Mouse (Mus musculus) lung, postnatal 10 days (tissue): ENCODE results near the gene Atmin.

Experiments
- DNase-seq: peaks from one replicate; pipeline ENCODE4 v3.0.0; 2021

Atmin gene

DNA sequence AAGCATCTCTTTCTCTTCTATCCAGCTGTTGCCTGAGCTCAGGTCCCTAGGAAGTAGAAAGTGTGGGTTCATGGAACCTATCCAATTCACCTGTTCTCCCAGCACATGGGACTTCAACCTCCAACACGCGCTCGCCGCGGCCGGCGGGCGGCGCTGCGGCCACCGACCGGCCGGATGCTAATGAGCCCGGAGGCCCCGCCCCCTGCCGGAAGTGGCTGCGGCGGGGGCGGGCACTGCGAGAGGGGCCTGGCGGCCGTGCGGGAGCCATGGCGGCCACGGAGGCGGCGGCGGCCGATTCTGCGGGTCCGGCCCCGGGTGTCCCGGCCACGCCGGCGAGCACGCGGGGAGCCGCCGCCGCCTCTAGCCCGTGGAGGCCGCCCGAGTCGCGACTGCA lies at the start of gene Atmin:
Gene Atmin, plus strand, starts transcription at position 233 of the 394 bp plus-strand sequence.
- DNase-seq: peak; percentile 90

DNA sequence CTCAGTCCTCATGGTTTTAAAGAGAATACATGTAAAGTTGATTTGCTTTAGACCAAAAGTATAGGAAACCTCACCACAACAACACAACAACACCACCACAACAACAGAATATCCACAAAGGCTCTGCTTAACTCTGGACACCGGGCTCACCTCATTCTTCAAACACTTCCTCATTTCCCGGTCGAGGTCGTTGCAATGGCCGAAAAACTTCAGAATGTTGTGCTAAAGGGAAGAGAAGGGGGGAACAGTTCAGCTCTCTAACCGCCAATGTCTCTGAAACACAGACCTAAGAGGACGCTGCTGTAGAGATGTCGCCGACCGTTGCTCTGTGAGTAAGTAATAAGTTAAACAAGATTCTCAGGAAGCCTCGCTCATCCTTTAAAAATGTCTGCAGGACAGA lies 49.3 kb upstream of the Atmin start:
- no peak for DNase-seq

GRCm38 (mm10) chr8:116895521-116895920 lies 47.7 kb upstream of the Atmin start:
- no peak for DNase-seq

GRCm38 (mm10) chr8:116904736-116905135 lies 38.5 kb upstream of the Atmin start:
- no peak for DNase-seq

GRCm38 (mm10) chr8:116905252-116905651 lies 37.9 kb upstream of the Atmin start:
- DNase-seq: no peak

GRCm38 (mm10) chr8:116905836-116906235 lies 37.4 kb upstream of the Atmin start:
- no peak for DNase-seq

- DNase-seq: no peak
Observed at GRCm38 (mm10) chr8:116921005-116921336, 22.2 kb upstream of the Atmin start.

- DNase-seq: peak; percentile 94
Observed at GRCm38 (mm10) chr8:116921337-116922059, 21.7 kb upstream of the Atmin start, which contains the start of the genes Cmc2 and Cenpn. Cmc2 (minus strand) TSS chr8:116921455. Cenpn (plus strand) TSS chr8:116921730.

DNA sequence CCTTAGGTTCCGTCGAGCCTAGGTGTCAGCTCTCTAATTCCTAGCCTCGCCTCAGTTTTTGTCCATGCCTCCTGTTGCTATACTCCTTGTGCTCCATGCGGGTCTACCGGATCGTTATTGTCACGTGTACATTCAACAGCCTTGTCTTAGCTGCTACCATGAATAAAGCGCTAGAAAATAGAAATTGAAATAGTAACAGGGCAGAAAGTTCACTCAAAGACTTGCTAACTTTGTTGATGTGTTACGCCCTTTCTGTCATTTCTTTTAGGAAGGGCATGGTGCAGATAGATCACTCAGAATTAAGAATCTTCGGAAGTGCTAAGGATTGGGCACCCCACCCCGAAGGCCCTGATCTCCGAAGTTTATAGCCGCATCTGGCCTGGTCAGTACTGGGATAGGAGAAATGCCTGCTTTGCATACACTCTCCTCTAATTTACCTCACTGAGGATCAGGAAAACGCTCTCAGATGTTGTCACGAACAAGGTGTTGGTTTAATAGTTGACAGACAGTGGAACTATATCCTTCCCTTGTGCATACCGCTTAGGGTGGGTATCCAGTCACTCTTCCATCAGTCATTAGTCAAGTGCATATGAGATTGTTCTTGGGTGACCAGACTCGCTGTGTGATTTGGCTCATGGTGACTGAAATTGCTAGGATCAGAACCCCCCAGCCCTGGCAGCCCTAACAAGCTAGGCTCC lies 21.0 kb upstream of the Atmin start:
- no peak for DNase-seq

DNA sequence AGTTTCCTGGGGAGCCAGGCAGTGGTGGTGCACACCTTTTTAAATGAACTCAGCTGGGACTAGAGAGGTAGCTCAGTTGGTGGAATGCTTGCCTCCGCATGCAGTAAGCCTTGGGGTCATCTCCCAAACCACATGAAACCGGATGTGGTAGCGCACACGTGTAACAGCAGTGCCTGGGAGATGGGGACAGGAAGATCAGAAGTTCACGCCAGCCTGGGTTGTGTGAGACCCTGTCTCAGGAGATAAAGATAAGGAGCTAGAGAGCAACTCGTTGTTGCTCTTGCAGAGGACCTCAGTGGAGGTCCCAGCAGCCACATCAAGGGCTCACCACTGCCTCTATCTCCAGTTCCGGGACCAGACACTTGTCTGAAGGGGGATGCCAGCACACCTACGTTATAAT lies 19.7 kb upstream of the Atmin start:
- no peak for DNase-seq

DNA sequence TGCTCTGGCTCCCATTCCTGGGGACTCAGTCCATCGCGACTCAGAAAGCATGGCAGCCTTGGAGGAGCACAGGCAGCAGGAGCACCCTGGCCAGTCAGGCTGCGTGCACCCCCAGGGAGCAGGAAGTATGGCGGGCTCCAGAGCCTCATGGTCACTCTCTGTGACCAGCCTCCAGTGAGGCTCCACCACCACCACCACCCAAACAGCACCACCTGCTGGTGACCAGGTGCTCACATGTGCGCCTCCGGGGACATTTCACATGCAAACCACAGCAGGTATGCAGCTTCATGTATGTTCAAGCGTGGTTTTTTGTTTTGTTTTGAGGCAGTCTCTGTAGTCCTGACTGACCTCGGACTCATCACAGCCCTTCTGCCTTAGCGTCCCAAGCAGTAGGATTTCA lies 15.3 kb upstream of the Atmin start:
- peak; percentile 53 for DNase-seq

DNA sequence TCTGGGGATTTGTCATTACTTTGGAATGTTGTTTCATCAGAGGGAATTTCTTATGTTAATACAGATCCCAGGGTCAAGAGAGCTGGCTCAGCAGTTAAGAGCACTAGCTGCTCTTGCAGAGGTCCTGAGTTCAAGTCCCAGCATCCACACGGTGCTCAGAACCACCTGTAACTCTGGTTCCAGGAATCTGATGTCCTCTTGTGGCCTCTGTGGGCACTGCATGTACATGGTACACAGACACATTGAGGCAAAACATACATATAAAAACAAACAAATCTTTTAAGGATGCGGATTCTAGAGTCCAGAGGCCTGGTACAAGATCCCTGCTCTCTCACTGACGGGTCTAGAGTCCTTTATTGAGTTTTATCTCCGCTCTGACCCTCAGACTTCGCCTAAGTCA lies 14.6 kb upstream of the Atmin start:
- DNase-seq: no peak

DNA sequence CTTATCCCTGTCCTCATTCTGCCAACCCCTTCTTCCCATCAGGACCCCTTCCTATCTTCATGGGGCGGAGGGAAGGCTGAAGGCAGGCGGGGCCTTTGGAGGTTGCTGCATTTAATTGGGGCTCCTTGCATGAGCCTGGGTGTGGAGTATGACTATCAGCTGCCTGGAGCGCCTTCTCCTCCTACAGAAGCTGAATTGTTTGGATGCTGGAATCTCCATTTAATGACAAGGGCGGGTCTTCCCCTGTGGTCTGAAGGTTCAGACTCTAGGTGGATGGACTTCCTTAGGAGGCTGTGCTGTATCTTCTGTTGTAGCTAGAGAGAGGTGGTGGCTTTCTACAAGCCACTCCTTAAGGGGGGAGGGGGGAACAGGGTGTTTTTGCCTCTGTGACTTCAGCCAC lies 8.2 kb upstream of the Atmin start:
- no peak for DNase-seq

DNA sequence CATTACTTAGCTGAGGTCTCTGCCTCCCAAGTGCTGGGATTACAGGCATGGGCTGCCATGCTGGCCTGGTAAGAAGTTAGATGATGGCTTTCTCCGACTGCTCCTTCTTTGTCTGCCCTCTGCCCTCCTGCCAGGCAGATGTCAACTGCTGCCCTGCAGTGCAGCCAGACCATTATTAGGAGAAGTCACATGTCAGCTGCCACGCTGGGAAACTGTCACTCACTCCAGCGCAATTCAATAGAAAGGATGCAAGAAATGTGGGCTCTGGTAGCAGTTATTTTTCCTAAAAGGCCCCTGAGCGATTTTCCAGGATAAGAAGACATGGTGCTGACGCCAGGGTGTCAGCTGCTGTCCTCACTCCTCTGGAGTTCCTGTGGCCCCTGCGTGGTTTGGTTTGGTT lies 7.7 kb upstream of the Atmin start:
- DNase-seq: no peak

- peak; percentile 18 for DNase-seq
Observed at GRCm38 (mm10) chr8:116942284-116943058, 722 bp upstream of the Atmin start.

DNA sequence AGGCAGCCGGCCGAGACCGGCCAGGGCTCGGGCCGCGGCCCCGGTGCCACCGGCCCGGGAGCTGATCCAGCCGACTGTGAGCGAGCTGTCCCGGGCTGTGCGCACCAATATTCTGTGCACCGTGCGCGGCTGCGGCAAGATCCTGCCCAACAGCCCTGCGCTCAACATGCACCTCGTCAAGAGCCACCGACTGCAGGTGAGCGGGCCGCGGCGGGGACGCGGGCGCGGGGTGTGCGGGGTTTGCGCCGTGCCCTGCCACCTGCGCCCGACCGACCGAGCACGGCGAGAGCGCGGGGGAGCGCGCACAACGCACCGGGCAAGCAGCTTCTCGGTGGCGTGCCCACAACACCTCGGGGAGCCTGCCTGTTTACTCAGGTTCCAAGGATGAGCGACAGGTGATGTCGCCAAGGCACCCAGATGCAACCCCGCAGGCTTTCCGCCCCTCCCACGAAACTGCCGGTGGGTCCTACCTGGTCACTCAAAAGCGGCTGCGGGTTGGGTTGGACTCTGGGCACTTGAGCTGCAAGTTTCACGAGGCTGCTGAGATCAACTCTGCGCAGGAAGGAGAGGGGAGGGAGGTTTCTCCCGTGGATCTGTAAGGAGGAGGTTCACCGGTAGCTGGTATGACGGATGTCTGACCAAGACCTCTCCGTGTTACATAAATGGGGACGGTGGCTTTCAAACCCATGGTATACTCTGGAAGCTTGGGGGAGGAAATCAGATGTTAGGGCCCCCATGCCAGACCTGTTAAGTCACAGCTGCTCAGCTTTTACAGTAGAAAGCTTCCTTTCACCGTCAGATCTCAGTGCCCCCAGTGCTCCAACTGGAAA lies 577 bp downstream of the Atmin start:
- peak; percentile 45 for DNase-seq

- DNase-seq: no peak
Observed at GRCm38 (mm10) chr8:116944385-116944696, 1.1 kb downstream of the Atmin start.

GRCm38 (mm10) chr8:116945169-116945910 lies 2.1 kb downstream of the Atmin start:
- DNase-seq: no peak

DNA sequence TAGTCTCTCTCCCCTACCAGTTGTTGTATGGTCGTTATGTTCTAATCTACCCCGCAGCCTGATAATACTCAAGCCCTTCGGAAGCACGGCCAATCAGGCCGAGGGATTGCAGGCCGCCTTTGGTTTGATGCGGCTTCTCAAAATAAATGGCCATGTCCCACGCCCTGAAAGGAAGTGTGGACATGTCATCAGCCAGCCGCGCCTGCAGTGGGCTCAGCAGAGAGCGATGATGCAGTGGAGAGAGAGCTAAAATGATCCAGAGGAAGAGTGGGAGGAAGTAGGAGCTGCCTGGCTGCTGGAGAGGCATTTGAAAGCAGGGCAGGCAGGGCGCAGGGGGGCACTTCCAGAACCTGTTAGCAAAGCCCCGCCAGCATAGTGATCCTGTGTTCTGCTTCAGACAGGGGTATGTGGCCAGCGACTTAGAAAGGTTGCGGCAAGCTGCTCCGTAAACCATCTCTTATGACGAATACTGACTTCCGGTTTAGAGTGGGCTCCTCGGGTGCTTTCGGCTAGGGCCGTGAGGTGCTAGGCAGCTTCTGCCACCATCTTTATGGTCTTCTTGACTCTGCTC lies 3.2 kb downstream of the Atmin start:
- DNase-seq: peak; percentile 24

- peak; percentile 45 for DNase-seq
Observed at GRCm38 (mm10) chr8:116946851-116947250, 3.7 kb downstream of the Atmin start.

- peak; percentile 6 for DNase-seq
Observed at GRCm38 (mm10) chr8:116947589-116947988, 4.4 kb downstream of the Atmin start.

GRCm38 (mm10) chr8:116951369-116951768 lies 8.2 kb downstream of the Atmin start:
- peak; percentile 59 for DNase-seq
